Mouse (Mus musculus): Measurements from ENCODE around the gene Mycbp. TPM values are rescaled to one million over a fixed set of nuclear protein-coding genes. Genes with fewer than 3 reads are reported as not detected.
A peak's percentile ranks its signal among the peaks of the same experiment; 100 is the strongest.

Mycbp gene
- polyA plus RNA-seq, 1 experiment from 2014 or later = 65.6 TPM

DNA sequence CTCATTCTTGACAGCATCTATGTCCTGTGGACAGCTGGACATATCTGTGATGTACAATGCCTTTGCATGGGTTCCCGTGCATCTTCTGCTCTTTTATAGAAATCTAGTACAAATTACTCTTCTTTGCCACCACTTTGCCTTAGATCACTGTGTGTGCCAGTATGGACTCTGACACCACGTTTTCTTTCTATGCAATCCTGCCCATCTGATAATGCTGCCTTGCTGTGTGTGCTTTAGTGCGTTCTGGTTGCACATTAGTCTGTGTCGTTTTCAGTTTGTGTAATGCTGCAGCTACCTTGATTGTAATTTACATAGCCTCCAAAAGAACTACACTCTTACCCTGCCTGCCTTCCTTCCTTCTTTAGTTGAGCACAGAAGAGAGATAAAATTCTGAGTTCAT, 6.9 kb downstream of the Mycbp start:
- peaks cover 12% of the 10 kb centered on the region for H3K4me1 ChIP-seq (replicated peaks)
- 87% methylated on average over 4 of the region's 4 CpGs for WGBS
- H3K27ac ChIP-seq (ENCODE audit: poor library complexity, severe bottlenecking) = no peak overlapping the region
- peaks cover 41% of the 10 kb centered on the region for H3K36me3 ChIP-seq
- no peaks in the 10 kb centered on the region for H3K9me3 ChIP-seq (replicated peaks)
- H3K27me3 ChIP-seq (replicated peaks) = no peaks in the 10 kb centered on the region
- no peak for ATAC-seq (ENCODE audit: insufficient number of reproducible peaks, low FRiP score)
- no peak overlapping the region for H3K4me3 ChIP-seq
- no peak overlapping the region for H3K4me2 ChIP-seq
- H3K9ac ChIP-seq = no peak overlapping the region

DNA sequence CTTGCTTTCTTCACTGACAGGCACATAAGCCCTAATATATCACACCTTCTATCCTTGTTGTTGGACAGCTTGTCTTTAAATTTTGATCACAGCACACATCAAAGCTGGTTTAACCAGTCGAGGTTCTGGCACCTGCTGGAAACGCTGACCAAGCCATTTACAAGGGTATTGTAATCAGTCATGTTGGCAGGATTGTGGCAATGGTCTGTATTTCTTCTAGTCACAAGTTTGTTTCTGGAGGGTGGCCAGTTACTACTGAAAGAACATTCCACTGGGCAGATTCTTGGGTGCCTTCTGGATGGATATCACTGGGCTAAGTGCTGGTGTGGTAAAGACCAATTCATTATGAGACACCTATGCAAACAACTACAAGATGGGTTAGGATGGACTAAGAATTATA, 7.8 kb downstream of the Mycbp start:
- H3K4me2 ChIP-seq = no peak overlapping the region
- H3K36me3 ChIP-seq = peaks cover 41% of the 10 kb centered on the region
- ATAC-seq (ENCODE audit: insufficient number of reproducible peaks, low FRiP score) = no peak
- no peak overlapping the region for H3K4me3 ChIP-seq
- no peaks in the 10 kb centered on the region for H3K9me3 ChIP-seq (replicated peaks)
- H3K4me1 ChIP-seq (replicated peaks) = peaks cover 7% of the 10 kb centered on the region
- WGBS = 59% methylated on average over 2 of the region's 2 CpGs
- no peak overlapping the region for H3K27ac ChIP-seq (ENCODE audit: poor library complexity, severe bottlenecking)
- no peak overlapping the region for H3K9ac ChIP-seq
- no peaks in the 10 kb centered on the region for H3K27me3 ChIP-seq (replicated peaks)

DNA sequence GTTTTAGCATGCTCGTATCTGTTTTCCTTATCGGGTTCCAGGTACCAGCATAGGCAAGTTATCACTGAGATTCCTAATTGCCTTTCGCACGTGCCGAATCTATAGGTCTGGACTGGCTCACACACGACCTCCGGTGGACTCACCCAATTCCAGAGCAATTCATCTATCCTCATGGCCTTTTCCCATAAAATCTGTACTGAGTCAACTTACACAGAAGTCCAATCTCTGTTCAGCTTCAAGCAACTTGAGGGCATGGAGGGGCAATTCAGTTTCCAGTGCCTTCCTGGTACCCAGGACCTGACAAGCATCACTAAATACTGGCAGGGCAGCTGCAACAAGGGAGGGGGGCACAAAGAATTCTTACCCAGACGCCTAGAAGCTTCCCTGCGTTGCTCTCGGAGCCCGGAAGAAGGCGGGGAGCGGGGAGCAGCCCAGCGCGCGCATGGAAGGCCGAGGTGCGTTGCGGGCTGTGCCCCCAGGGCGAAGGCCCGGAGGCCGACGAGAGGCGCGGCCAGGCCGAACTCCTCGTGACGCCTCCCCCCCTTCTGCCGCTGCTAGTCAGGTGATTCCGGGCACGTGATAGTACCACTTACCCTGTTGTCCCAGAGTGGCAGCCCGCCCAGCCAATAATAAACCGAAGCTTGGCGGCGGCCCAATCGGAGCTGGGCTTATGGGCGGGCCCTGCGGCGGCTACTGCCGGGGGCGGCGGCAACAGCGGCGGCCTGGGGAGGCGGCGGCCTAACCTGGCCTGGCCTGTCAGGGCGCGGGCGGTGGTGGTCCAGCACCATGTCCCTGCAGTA, 12.3 kb downstream of the Mycbp start, which contains the start of gene Rragc:
Rragc (plus strand) TSS at position 699 of the 800 bp plus-strand sequence.
- Histone ChIP-seq H3K27me3 (replicated peaks) (no peaks in the 10 kb centered on the region), H3K4me1 (replicated peaks) (peaks cover 17% of the 10 kb centered on the region), H3K9me3 (replicated peaks) (no peaks in the 10 kb centered on the region), H3K36me3 (peaks cover 34% of the 10 kb centered on the region), H3K4me3 (peak within 1 kb of the TSS; percentile 75), H3K4me2 (peak within 1 kb of the TSS; percentile 84), H3K27ac (ENCODE audit: poor library complexity, severe bottlenecking) (peak within 1 kb of the TSS; percentile 82), H3K9ac (peak within 1 kb of the TSS; percentile 92)
- peak; percentile 100 for ATAC-seq (ENCODE audit: insufficient number of reproducible peaks, low FRiP score)
- WGBS = under 1% methylated on average over 49 of the region's 49 CpGs

DNA sequence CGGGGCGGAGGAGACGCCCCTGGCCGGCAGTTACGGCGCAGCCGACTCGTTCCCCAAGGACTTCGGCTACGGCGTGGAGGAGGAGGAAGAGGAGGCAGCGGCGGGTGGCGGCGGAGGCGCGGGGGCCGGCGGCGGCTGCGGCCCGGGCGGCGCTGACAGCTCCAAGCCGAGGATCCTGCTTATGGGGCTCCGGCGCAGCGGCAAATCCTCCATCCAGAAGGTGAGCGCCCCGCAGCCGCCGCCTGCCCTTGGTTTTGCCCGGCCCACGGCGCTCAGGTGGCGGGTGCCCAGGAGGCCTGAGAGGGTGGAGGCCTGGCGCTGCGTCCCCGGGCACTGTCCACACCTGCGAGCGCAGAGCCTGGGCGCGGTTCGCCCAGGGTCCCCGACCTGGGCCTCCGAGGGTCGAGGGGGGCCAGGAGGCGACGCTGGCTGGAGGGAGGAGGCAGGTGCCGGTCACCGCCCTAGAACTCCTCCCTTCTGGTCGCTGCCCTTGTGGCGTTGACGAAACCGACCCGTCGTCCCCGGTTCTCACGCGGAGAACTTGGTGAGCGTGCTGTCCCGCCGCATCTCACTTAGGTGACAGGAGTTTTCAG, 13.0 kb downstream of the Mycbp start, which contains the start of gene 4930535I16Rik:
4930535I16Rik (minus strand) TSS at position 475 of the 593 bp plus-strand sequence.
- Histone ChIP-seq H3K27me3 (replicated peaks) (no peaks in the 10 kb centered on the region), H3K9ac (peak within 1 kb of the TSS; percentile 92), H3K4me1 (replicated peaks) (peaks cover 17% of the 10 kb centered on the region), H3K9me3 (replicated peaks) (no peaks in the 10 kb centered on the region), H3K4me2 (peak within 1 kb of the TSS; percentile 84), H3K4me3 (peak within 1 kb of the TSS; percentile 75), H3K27ac (ENCODE audit: poor library complexity, severe bottlenecking) (peak within 1 kb of the TSS; percentile 82), H3K36me3 (peaks cover 33% of the 10 kb centered on the region)
- WGBS = under 1% methylated on average over 39 of the region's 63 CpGs
- ATAC-seq (ENCODE audit: insufficient number of reproducible peaks, low FRiP score) = peak; percentile 55

DNA sequence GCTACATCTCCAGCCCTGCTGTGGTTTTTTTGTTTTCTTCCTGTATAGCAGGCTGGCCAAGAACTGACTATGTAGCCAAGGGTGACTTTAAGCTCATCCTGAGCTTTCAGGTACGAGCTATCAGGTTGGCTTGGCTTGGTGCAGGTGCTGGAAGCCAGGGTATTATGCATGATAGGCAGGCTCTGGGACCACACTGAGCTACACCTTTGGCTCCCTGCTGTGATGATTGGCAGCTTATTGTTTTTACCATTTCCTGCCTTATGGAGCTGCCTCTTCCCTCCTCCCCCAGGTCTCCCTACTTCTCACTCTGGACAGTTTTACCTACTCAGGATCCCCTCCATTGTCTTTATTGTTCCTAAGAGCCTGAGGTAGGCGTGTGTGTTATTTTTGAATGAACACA, 14.2 kb downstream of the Mycbp start:
- ATAC-seq (ENCODE audit: insufficient number of reproducible peaks, low FRiP score) = no peak
- peak overlapping the region; percentile 75 for H3K4me3 ChIP-seq
- peak overlapping the region; percentile 84 for H3K4me2 ChIP-seq
- H3K36me3 ChIP-seq = peaks cover 32% of the 10 kb centered on the region
- H3K27ac ChIP-seq (ENCODE audit: poor library complexity, severe bottlenecking) = no peak overlapping the region
- no peaks in the 10 kb centered on the region for H3K9me3 ChIP-seq (replicated peaks)
- 69% methylated on average over 2 of the region's 2 CpGs for WGBS
- H3K4me1 ChIP-seq (replicated peaks) = peaks cover 17% of the 10 kb centered on the region
- peak overlapping the region; percentile 92 for H3K9ac ChIP-seq
- H3K27me3 ChIP-seq (replicated peaks) = no peaks in the 10 kb centered on the region

DNA sequence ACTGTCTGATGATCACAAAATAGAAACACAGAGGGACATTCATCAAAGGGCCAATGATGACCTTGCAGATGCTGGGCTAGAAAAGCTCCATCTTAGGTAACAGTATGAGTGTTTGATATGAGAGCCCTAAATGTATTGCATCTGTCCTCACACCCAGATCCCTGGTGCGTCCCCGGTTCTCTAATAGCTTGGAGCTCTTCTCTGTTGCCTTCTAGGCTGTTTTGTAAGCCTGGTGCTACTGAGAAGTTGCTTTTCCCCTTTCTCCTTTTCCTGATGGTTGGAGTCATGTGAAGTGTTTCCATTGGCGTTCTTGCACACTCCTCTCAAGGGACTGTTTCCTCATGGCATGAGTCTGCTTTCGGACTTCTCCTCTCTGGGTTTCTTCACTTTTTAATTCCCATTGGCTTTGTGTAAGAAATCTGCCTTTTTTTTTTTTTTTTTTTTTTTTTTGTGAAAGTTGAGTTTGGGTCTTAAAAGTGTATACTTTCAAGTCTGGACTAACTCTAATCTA, 16.5 kb downstream of the Mycbp start:
- H3K9ac ChIP-seq = no peak overlapping the region
- H3K27me3 ChIP-seq (replicated peaks) = no peaks in the 10 kb centered on the region
- H3K36me3 ChIP-seq = peaks cover 46% of the 10 kb centered on the region
- no peak overlapping the region for H3K27ac ChIP-seq (ENCODE audit: poor library complexity, severe bottlenecking)
- no peaks in the 10 kb centered on the region for H3K9me3 ChIP-seq (replicated peaks)
- peaks cover 14% of the 10 kb centered on the region for H3K4me1 ChIP-seq (replicated peaks)
- no peak for ATAC-seq (ENCODE audit: insufficient number of reproducible peaks, low FRiP score)
- WGBS = 93% methylated on average over 4 of the region's 4 CpGs
- no peak overlapping the region for H3K4me2 ChIP-seq
- H3K4me3 ChIP-seq = no peak overlapping the region

DNA sequence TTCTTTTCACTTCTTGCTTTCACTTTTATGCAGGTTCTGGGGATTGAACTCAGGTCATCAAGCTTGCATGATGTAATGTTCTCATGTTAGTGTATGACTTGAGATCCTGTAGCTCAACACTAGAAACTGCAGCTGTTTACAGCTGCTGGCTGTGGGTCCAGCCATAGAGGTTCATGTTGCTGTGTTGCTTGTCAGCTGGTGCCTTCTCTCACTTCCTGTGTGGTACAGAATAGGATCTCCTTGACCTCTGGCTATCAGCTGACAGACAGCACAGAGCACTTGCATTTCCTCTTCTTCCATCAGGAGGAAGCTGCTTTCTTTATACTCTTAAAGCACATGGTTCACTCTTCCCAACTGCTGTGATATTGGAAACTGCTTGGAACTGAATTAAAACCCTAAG, 23.3 kb downstream of the Mycbp start:
- Histone ChIP-seq H3K27me3 (replicated peaks) (no peaks in the 10 kb centered on the region), H3K27ac (ENCODE audit: poor library complexity, severe bottlenecking) (no peak overlapping the region), H3K9ac (no peak overlapping the region), H3K9me3 (replicated peaks) (no peaks in the 10 kb centered on the region), H3K4me1 (replicated peaks) (no peaks in the 10 kb centered on the region), H3K4me3 (no peak overlapping the region), H3K36me3 (peaks cover 81% of the 10 kb centered on the region), H3K4me2 (no peak overlapping the region)
- no peak for ATAC-seq (ENCODE audit: insufficient number of reproducible peaks, low FRiP score)

DNA sequence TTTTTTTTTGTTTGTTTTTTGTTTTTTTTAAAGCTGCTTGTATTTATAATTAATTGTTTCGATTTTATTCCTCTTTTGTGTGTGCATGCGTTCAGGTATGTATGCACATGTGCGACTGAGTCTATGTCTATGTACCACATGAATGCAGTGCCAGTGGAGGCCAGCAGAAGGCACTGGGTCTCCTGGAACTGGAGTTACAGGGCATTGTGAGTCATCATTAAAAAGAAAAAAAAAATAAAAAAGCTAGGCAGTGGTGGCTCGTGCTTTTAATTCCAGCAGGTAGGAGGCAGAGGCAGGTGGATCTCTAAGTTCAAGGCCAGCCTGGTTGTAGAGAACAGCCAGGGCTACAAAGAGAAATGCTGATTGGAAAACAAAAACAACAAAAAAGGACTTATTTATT, 25.4 kb downstream of the Mycbp start:
- Histone ChIP-seq H3K27ac (ENCODE audit: poor library complexity, severe bottlenecking) (no peak overlapping the region), H3K4me2 (no peak overlapping the region), H3K36me3 (peaks cover 81% of the 10 kb centered on the region), H3K4me3 (no peak overlapping the region), H3K9me3 (replicated peaks) (no peaks in the 10 kb centered on the region), H3K27me3 (replicated peaks) (no peaks in the 10 kb centered on the region), H3K9ac (no peak overlapping the region), H3K4me1 (replicated peaks) (no peaks in the 10 kb centered on the region)
- 93% methylated on average over 4 of the region's 4 CpGs for WGBS
- no peak for ATAC-seq (ENCODE audit: insufficient number of reproducible peaks, low FRiP score)

DNA sequence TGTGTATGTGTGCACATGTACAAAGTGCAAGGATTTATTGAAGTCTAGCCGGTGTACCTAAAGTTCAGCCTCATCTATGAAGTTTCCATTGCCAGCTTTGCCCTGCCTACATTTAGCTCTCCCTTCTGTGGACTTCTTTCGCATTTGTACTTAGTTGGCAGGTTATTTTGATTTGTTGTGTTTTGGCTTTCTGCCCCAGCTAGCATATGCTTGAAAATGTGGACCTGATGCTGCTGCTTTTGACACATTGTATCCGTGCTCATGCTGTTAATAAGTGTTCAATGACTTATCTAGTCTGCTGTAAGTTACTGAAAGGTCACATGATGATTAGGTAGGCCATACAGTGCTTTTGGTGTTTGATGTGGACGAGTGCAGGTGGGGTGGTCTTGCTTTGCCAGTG, 29.7 kb downstream of the Mycbp start:
- no peaks in the 10 kb centered on the region for H3K9me3 ChIP-seq (replicated peaks)
- H3K4me2 ChIP-seq = no peak overlapping the region
- peaks cover 69% of the 10 kb centered on the region for H3K36me3 ChIP-seq
- H3K27me3 ChIP-seq (replicated peaks) = no peaks in the 10 kb centered on the region
- ATAC-seq (ENCODE audit: insufficient number of reproducible peaks, low FRiP score) = no peak
- H3K4me1 ChIP-seq (replicated peaks) = no peaks in the 10 kb centered on the region
- no peak overlapping the region for H3K4me3 ChIP-seq
- 89% methylated on average over 4 of the region's 4 CpGs for WGBS
- H3K27ac ChIP-seq (ENCODE audit: poor library complexity, severe bottlenecking) = no peak overlapping the region
- H3K9ac ChIP-seq = no peak overlapping the region

DNA sequence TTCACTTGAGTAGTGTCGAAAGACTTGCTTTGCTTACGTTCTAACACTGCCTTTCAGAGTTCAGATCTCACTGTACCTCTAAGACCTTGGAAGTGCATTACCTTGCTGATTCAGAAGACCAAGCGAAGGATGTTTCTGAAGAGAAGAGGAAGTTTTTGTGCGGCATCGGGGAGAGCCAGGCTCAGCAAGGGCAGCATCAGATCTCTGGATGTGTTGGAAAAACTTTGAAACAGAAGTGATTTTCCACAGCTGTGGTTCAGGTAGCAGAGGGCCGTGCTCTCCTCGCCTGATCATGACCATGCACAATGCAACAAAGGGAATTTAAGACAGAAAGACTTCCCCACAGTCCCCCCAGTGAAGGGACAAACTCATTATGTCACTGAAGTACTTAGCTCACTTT, 31.4 kb downstream of the Mycbp start:
- no peak overlapping the region for H3K4me3 ChIP-seq
- no peaks in the 10 kb centered on the region for H3K4me1 ChIP-seq (replicated peaks)
- 88% methylated on average over 7 of the region's 7 CpGs for WGBS
- H3K4me2 ChIP-seq = no peak overlapping the region
- H3K27me3 ChIP-seq (replicated peaks) = no peaks in the 10 kb centered on the region
- no peak for ATAC-seq (ENCODE audit: insufficient number of reproducible peaks, low FRiP score)
- H3K9me3 ChIP-seq (replicated peaks) = no peaks in the 10 kb centered on the region
- no peak overlapping the region for H3K9ac ChIP-seq
- no peak overlapping the region for H3K27ac ChIP-seq (ENCODE audit: poor library complexity, severe bottlenecking)
- peaks cover 54% of the 10 kb centered on the region for H3K36me3 ChIP-seq

DNA sequence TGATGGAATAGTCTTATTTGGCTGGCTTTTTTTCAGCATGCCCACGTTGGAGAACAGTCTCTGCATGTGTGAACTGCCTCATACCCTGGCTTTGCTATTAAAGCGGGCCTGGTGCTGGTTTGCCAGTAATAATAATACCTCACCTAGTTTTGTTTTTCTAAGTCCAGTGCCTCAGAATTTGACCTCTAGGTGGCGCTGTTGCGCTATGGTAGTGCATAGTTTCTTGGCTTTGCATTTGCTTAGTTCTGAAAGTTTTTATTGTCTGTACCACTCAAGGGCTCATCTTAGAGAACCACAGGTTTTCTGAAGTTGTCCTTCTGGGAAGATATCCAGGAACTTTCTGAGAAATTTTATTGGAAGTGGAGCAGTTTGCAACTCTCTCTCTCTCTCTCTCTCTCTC, 35.2 kb downstream of the Mycbp start:
- Histone ChIP-seq H3K36me3 (peaks cover 24% of the 10 kb centered on the region), H3K9me3 (replicated peaks) (no peaks in the 10 kb centered on the region), H3K27ac (ENCODE audit: poor library complexity, severe bottlenecking) (no peak overlapping the region), H3K9ac (no peak overlapping the region), H3K4me3 (no peak overlapping the region), H3K4me1 (replicated peaks) (no peaks in the 10 kb centered on the region), H3K27me3 (replicated peaks) (0 out of 2 replicates have a peak, but pooled peaks cover 5% of the 10 kb centered on the region), H3K4me2 (no peak overlapping the region)
- ATAC-seq (ENCODE audit: insufficient number of reproducible peaks, low FRiP score) = no peak
- 5% methylated on average over 4 of the region's 4 CpGs for WGBS

All from heart, embryonic 12.5 days (tissue).